Mouse (Mus musculus): ENCODE results near the gene Lgals3bp. TPM values are rescaled to one million over a fixed set of nuclear protein-coding genes. Genes with fewer than 3 reads are reported as not detected.

The Lgals3bp gene
- total and polyA plus RNA-seq, 3 experiments = 20.2 to 121 (median 28.6) TPM

DNA sequence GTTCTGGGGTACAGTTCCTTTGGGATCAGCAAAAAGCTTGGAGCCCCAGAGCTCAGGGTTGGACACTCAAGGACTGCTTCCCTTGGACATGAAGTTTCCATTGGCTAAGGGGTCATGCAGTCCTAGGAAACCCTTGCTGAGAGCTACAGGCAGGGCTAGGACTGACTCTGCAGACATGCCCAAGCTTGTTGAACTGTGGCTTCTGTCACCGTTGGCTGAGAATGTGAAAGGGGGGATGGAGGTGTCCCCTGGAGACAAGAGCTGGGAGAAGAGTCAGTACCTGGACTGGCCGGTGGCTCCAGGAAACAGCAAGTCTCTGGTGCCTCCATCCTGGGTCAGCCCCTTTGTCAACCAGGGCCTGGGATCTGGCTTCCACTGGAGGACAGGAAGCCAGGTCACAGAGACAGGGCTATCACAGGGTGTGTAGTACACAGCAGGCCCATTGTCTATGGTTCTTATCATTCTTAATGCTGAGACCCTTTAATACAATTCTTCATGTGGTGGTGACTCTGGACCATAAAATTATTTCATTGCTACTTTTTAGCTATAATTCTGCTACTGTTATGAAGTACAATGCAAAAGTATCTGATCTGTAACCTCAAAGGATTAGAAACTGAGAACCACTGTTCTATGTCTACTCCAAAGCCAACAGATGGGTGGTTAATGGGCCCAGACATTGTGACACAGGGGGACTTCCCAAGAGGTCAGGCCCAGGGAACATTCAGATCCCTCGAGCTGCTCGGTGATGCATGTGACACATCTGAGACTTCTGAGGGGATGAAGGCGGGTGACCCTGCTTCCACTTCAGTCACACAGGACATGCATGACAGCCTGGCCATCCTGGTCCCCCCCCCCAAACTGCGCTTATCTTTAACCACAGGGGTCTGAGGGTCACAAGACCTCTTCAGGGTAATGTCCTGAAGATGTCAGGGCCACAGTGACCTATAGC is 2.3 kb upstream of the Lgals3bp start:
- Histone ChIP-seq H3K79me2 (replicated peaks; ENCODE audit: control insufficient read depth, insufficient read depth, low read length) (no peaks in the 10 kb centered on the region), H3K4me3 (no peak overlapping the region), H3K36me3 (ENCODE audit: control insufficient read depth, insufficient read depth, low read length) (no peaks in the 10 kb centered on the region; the same call in 1 of the 2 replicates), H3K27me3 (ENCODE audit: control insufficient read depth, insufficient read depth, low read length) (no peaks in the 10 kb centered on the region), H3K9ac (ENCODE audit: low read depth, low read length) (no peak overlapping the region), H3K27ac (peak overlapping the region; percentile 15), H3K4me1 (ENCODE audit: control insufficient read depth, insufficient read depth, low read length) (peaks cover 19% of the 10 kb centered on the region)
- WGBS = 59% methylated on average over 6 of the region's 6 CpGs
- no peak for TF ChIP-seq POLR2A (IDR thresholded peaks at IDR 0.05; ENCODE audit: insufficient read depth, low read depth, low read length)
- TF ChIP-seq EP300 (IDR thresholded peaks at IDR 0.05; ENCODE audit: insufficient read depth, low read depth, low read length) = no peak
- no peak for TF ChIP-seq CTCF (IDR thresholded peaks at IDR 0.05)
- intact Hi-C loops (cut with DNase I) = no loop called here
- peak in 1 of 2 experiments; percentile 18 for DNase-seq

DNA sequence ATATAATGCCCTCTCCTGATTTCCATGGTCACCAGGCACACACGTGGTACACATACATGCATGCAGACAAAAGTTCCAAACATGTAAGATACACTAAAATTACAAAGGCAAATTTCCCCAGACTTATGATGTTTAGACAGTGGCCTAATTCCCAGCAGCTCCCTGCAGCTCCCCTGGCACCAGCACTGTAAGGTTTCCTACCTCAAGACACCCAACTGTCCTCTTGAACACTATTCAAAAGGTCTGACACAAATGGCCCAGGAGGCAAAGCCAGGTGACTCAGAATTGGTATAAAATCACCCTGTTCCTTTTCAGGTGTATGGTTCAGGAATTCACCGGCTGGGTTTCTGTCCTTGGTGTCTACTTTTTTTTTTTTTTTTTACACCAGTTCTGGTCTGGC is 1.3 kb upstream of the Lgals3bp start:
- Histone ChIP-seq H3K4me3 (no peak overlapping the region), H3K4me1 (ENCODE audit: control insufficient read depth, insufficient read depth, low read length) (peaks cover 19% of the 10 kb centered on the region), H3K36me3 (ENCODE audit: control insufficient read depth, insufficient read depth, low read length) (no peaks in the 10 kb centered on the region; the same call in 1 of the 2 replicates), H3K9ac (ENCODE audit: low read depth, low read length) (no peak overlapping the region), H3K27me3 (ENCODE audit: control insufficient read depth, insufficient read depth, low read length) (no peaks in the 10 kb centered on the region), H3K79me2 (replicated peaks; ENCODE audit: control insufficient read depth, insufficient read depth, low read length) (no peaks in the 10 kb centered on the region), H3K27ac (peak overlapping the region; percentile 96)
- intact Hi-C loops (cut with DNase I) = no loop called here
- TF ChIP-seq EP300 (IDR thresholded peaks at IDR 0.05; ENCODE audit: insufficient read depth, low read depth, low read length) (no peak), CTCF (IDR thresholded peaks at IDR 0.05) (no peak), POLR2A (IDR thresholded peaks at IDR 0.05; ENCODE audit: insufficient read depth, low read depth, low read length) (no peak)
- no peak for DNase-seq
- WGBS = 95% methylated on average over 2 of the region's 2 CpGs

DNA sequence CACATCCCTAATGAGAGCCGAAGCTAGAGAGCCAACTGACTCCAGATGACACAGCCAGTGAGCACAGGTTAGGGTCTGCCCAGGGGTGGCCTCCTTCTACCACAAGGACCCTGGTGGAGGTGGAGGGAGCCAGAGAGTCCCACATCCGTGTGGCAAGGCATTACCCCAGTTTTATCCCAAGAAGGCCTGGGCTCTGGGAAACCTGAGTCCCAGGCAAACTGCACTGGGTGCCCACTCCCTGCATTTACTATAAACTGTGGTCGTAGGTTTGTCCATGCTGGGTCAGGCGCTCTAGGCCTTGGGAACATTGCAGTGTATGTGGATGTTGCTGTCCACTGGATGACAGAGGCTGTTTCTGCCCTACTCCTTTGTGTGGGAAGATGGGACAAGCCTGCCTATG is 697 bp downstream of the Lgals3bp start:
- WGBS = 56% methylated on average over 4 of the region's 4 CpGs
- intact Hi-C loops (cut with DNase I) = no loop called here
- peaks cover 18% of the 10 kb centered on the region for H3K4me1 ChIP-seq (ENCODE audit: control insufficient read depth, insufficient read depth, low read length)
- no peaks in the 10 kb centered on the region for H3K27me3 ChIP-seq (ENCODE audit: control insufficient read depth, insufficient read depth, low read length)
- H3K9ac ChIP-seq (ENCODE audit: low read depth, low read length) = peak overlapping the region; percentile 65
- no peaks in the 10 kb centered on the region for H3K79me2 ChIP-seq (replicated peaks; ENCODE audit: control insufficient read depth, insufficient read depth, low read length)
- peak in 1 of 2 experiments; percentile 29 for DNase-seq
- H3K36me3 ChIP-seq (ENCODE audit: control insufficient read depth, insufficient read depth, low read length) = no peaks in the 10 kb centered on the region; the same call in 1 of the 2 replicates
- peak overlapping the region; percentile 96 for H3K27ac ChIP-seq
- H3K4me3 ChIP-seq = peak overlapping the region; percentile 44
- TF ChIP-seq CTCF (IDR thresholded peaks at IDR 0.05) (no peak), POLR2A (IDR thresholded peaks at IDR 0.05; ENCODE audit: insufficient read depth, low read depth, low read length) (no peak), EP300 (IDR thresholded peaks at IDR 0.05; ENCODE audit: insufficient read depth, low read depth, low read length) (no peak)

DNA sequence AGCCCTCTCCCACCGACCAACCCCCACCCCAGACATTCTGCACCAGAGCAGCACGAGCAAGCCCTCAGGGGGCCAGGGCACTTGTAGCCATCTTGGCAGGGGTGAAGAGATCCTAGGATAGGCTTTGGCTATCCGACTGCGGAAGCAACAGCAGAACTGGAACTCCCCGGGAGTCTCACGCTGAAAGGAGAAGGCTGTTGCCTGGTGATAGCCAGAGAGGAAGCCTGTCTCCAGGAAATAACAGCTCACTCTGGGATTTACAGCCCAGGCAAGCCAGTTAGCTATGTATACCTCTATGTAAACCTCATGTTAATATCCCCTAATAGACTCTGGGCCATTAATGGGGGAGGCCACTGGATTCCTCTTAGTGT is 1.3 kb downstream of the Lgals3bp start:
- no peak for TF ChIP-seq EP300 (IDR thresholded peaks at IDR 0.05; ENCODE audit: insufficient read depth, low read depth, low read length)
- TF ChIP-seq POLR2A (IDR thresholded peaks at IDR 0.05; ENCODE audit: insufficient read depth, low read depth, low read length) = peak; percentile 51; the same call in 1 of the 2 replicates
- Histone ChIP-seq H3K36me3 (ENCODE audit: control insufficient read depth, insufficient read depth, low read length) (no peaks in the 10 kb centered on the region), H3K27me3 (ENCODE audit: control insufficient read depth, insufficient read depth, low read length) (no peaks in the 10 kb centered on the region), H3K9ac (ENCODE audit: low read depth, low read length) (peak overlapping the region; percentile 29; the same call in 1 of the 2 replicates), H3K27ac (peak overlapping the region; percentile 96), H3K79me2 (replicated peaks; ENCODE audit: control insufficient read depth, insufficient read depth, low read length) (no peaks in the 10 kb centered on the region), H3K4me3 (peak overlapping the region; percentile 44), H3K4me1 (ENCODE audit: control insufficient read depth, insufficient read depth, low read length) (peaks cover 18% of the 10 kb centered on the region)
- DNase-seq = peak; percentile 53 to 54
- intact Hi-C loops (cut with DNase I) = no loop called here
- 23% methylated on average over 6 of the region's 6 CpGs for whole genome bisulfite sequencing

DNA sequence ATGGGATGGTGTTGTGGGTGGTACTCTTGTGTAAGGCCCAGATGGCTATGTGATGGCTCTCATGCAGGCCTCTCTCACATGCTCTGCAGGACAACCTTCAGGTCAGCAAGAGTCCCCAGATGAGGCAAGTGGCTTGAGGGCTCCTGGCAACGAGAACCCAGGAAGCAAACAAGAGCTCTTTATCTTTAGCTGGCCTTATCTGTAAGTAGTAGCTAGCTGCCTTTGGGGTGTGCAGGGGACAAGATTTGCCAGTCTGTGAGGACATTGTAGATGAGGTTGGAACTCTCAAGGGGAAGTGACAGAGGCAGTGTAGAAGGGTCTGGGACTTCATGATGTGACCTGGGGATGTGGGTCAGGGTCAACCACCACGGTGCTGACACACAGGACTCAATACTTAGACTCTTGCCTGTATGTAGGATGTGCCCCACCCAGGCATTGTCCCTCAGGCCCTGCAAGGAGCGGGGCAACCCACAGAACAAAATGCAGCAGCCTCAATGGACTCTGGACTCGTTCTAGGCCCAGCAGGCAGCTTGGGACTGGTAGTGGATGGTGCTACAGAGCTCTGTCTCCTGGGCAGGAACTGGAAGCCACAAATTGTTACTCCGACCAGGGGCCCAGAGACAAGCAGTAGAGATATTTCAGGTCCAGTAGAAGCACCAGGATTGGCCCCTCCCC is 1.9 kb downstream of the Lgals3bp start:
- peak overlapping the region; percentile 29 for H3K9ac ChIP-seq (ENCODE audit: low read depth, low read length)
- H3K27me3 ChIP-seq (ENCODE audit: control insufficient read depth, insufficient read depth, low read length) = no peaks in the 10 kb centered on the region
- H3K79me2 ChIP-seq (replicated peaks; ENCODE audit: control insufficient read depth, insufficient read depth, low read length) = no peaks in the 10 kb centered on the region
- intact Hi-C loops (cut with DNase I) = no loop called here
- peak overlapping the region; percentile 96 for H3K27ac ChIP-seq
- TF ChIP-seq CTCF (IDR thresholded peaks at IDR 0.05) (no peak), EP300 (IDR thresholded peaks at IDR 0.05; ENCODE audit: insufficient read depth, low read depth, low read length) (0 out of 2 replicates have a peak, but pooled peaks have one; percentile 29), POLR2A (IDR thresholded peaks at IDR 0.05; ENCODE audit: insufficient read depth, low read depth, low read length) (no peak)
- H3K4me3 ChIP-seq = peak overlapping the region; percentile 44
- DNase-seq = peak in 1 of 2 experiments; percentile 29
- no peaks in the 10 kb centered on the region for H3K36me3 ChIP-seq (ENCODE audit: control insufficient read depth, insufficient read depth, low read length)
- H3K4me1 ChIP-seq (ENCODE audit: control insufficient read depth, insufficient read depth, low read length) = peaks cover 18% of the 10 kb centered on the region
- WGBS = 27% methylated on average over 5 of the region's 5 CpGs

Data from heart, adult 2 months (tissue).